Mouse (Mus musculus) heart, postnatal 10 days (tissue): ENCODE results near the gene Cdiptos. TPM values are rescaled to one million over a fixed set of nuclear protein-coding genes. Genes with fewer than 3 reads are reported as not detected.

Source experiments
- DNase-seq, 2 experiments: peaks; one replicate each; pipeline ENCODE4 v3.0.0; 2021
- intact Hi-C: fragments of 180-260 bp; cut with DNase I; formaldehyde crosslinking; loops from one replicate; pipeline ENCODE4 v1.15.1; 2025
- total RNA-seq, 2 experiments: library from RNA; stranded (reverse); gene quantifications; 2 replicates each; pipeline ENCODE4 v1.2.3; 2021

Gene Cdiptos
- total RNA-seq, 2 experiments from 2014 or later: 0.47 to 0.84 TPM

DNA sequence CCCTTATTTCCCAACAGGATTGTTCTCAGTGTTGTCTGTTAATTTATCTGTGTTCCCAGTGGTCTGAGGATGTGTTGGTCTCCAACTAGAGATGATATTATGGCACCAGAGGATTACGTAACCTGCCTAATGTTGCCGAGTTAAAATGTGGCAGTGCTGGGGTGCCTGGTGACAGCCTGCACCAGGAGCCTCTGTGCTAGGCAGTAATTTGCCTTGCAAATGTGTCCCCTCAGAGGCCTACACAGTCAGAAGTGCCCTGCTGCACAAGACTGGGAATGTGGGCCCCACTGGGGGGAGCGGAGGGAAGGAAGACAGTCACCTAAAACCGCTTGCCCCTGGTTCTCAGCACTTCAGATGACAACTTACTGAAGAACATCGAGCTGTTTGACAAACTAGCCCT is 34.1 kb downstream of the Cdiptos start:
- DNase-seq: no peak
- intact Hi-C loops: no loop called here

DNA sequence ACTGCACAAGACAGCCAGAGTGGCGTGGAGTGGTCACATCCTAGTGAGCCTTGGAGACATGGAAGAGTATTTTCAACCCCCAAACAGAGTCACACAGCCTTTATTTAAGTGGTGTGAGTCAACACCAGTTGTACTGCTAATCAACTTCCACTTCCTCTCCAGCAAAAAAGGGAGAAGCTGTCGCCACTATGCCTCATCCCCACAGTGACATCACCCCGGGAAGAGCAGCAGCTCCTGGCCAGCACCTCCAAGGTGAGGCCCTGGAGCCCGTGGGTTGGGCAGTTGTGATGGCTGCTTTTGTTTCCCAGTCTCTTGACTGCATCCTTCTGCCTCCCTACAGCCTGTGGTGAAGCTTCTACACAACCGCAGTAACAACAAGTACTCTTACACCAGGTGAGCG is 34.7 kb downstream of the Cdiptos start:
- intact Hi-C loops: no loop called here
- no peak for DNase-seq

DNA sequence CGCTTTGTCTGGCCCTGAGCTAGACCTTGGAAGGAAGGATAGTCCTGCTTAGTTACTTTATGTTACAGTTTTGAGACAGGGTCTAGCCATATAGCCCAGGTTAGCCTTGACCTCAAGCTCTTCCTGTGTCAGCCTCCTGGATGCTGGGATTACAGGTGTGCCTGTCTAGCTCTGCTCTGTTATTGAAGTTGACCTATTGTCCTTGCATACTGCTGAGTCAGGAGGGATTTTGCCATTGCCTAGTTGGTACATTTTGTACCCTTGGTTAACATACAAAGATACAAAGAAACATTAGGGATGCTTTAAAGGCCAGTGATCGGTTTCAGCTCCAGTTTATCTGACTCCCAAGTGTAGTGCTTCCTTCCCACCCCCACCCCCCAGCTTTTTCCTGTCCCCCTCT is 43.2 kb downstream of the Cdiptos start:
- no peak for DNase-seq
- intact Hi-C loops: no loop called here

DNA sequence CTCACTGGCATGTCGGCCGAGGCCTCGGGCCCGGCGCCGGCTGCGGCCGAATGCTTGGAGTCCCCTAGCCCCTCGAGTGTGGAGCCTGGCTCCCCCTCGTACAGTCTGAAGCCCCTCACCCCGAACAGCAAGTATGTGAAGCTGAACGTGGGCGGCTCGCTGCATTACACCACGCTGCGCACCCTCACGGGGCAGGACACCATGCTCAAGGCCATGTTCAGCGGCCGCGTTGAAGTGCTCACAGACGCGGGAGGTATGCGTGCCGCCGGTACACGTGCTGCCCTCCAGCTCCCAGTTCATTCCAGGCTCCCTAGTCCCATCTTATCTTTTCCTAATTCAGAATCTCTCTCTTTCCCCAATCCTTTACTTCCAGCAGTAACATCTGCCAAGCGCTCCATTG is 46.9 kb downstream of the Cdiptos start:
- intact Hi-C loops: loop anchor here (5.0 kb wide), 1 partner anchor 42 kb away; no protein-coding TSS in a partner anchor
- no peak for DNase-seq

DNA sequence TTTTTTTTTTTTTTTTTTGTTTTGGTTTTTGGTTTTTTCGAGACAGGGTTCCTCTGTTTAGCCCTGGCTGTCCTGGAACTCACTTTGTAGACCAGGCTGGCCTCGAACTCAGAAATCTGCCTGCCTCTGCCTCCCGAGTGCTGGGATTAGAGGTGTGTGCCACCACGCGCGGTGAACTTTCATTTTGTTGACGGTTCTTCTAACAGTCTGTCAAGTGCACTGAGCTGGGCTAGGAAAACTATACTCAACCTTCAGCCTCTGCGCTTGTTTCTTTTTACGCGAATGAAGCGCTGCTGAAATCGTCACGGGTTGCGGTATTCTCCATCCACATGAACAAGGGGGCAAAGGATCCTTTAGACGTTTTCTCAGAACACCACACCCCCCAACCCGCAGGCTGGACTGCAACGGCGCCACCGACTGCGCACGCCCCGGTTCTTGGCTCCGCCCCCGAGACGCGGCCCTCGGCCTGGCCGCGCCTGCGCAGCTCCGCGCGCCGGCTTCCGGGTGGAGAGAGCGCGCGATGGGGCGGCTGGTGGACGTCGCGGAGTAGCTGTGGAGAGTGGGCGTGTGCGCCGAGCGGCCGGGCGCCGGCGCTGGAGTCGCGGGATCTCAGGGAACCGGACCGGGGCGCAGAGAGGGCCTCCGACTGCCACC is 47.4 kb downstream of the Cdiptos start, which contains the start of gene Kctd13:
Gene Kctd13, plus strand, starts transcription at position 496 of the 654 bp plus-strand sequence.
- peak; percentile 95 to 96 for DNase-seq
- intact Hi-C loops: loop anchor here (5.0 kb wide), 1 partner anchor 41 kb away; no protein-coding TSS in a partner anchor

DNA sequence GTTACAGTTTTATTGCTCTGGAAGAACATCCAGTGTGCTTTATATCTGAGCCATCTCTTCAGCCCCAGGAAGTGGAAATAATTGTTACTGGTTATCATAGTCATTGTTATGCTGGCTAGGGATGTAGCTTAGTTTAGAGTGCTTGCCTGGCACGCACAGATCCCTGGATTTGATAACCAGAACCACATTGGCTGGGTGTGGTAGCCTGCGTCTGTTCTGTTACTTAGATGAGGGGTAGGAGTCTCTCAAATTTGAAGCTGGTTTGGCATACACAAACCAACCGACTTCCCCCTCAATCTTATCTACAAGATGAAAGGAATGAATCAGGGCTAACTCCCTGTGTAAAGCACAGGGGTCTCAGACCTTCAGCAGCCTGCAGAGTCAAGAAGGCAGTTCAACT is 49.6 kb downstream of the Cdiptos start:
- intact Hi-C loops: loop anchor here (5.0 kb wide), 1 partner anchor 39 kb away; no protein-coding TSS in a partner anchor
- DNase-seq: no peak

DNA sequence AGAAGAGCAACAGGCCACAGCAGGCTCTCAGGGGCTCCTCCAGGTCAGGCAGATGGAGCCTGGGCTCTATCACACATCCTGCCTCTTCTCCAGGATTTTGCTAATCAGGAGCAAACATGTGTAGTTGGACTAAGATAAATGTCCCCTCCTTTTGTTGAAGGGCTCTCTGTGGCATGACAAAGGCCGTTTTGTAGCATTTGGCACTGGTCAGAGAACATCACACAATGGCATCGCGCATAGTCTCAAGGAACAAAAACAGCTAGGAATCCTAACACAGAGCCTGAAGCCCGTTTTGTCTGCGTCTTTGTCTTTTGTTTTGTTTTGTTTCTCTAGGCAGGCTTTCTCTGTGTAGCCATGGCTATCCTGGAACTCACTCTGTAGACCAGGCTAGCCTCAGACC is 51.9 kb downstream of the Cdiptos start:
- intact Hi-C loops: no loop called here
- DNase-seq: peak in 1 of 2 experiments; percentile 4

DNA sequence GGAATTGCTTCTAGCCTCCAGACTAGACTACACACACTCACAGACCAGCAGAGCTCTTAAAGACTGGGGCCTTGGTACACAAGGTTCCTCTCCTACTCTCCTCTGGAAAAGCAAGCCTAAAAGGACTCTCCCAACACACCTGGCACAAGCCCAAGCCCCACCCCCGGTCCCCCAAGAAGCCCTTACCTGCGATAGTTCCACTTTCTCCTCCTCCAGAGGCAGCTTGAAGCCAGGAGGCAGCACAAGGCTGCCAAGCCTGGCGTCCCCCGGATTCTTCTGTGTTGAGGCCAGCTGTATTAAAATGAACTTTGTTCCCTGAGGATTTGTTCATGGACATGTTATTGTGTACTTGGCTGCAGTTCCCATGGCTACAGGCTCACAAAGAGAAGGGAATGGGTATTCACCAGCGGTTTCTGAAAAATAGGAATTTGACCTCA is 53.3 kb downstream of the Cdiptos start, which contains the start of gene Tmem219:
Gene Tmem219, minus strand, starts transcription at position 294 of the 437 bp plus-strand sequence.
- intact Hi-C loops: no loop called here
- DNase-seq: peak; percentile 69 to 72

Other genes starting within 250 kb of the Cdiptos start
- gene Mapk3, start 216.5 kb downstream of the Cdiptos start, total RNA-seq: 100 to 1,000 TPM in 1 of 2 experiments, 10 to 100 TPM in 1; 97.7 to 103 TPM
- 1 to 10 TPM; 3.6 to 4.6 TPM for gene Gdpd3, start 209.8 kb downstream of the Cdiptos start, total RNA-seq
- gene Ypel3, start 199.1 kb downstream of the Cdiptos start, total RNA-seq: 10 to 100 TPM; 61.9 to 71.7 TPM
- gene Tbx6, start 194.6 kb downstream of the Cdiptos start, total RNA-seq: under 1 TPM; 0.29 to 0.35 TPM
- 10 to 100 TPM; 53.2 to 58.2 TPM for gene Ppp4c, start 183.6 kb downstream of the Cdiptos start, total RNA-seq
- 10 to 100 TPM; 10.1 to 11.0 TPM for gene Fam57b, start 178.4 kb downstream of the Cdiptos start, total RNA-seq
- gene 4930451I11Rik, start 144.5 kb downstream of the Cdiptos start, total RNA-seq: not detected
- not detected for gene Doc2a, start 128.7 kb downstream of the Cdiptos start, total RNA-seq
- 10 to 100 TPM; 10.3 to 13.8 TPM for gene Hirip3, start 114.1 kb downstream of the Cdiptos start, total RNA-seq
- 10 to 100 TPM; 23.8 to 30.0 TPM for gene Ino80e, start 113.7 kb downstream of the Cdiptos start, total RNA-seq
- gene Taok2, start 91.4 kb downstream of the Cdiptos start, total RNA-seq: 10 to 100 TPM; 65.6 to 65.7 TPM
- 10 to 100 TPM; 16.3 to 17.6 TPM for gene Tmem219, start 53.2 kb downstream of the Cdiptos start, total RNA-seq
- 1 to 10 TPM; 7.7 to 9.7 TPM for gene Kctd13, start 47.2 kb downstream of the Cdiptos start, total RNA-seq
- not detected for gene Asphd1, start 26.5 kb downstream of the Cdiptos start, total RNA-seq
- 10 to 100 TPM; 23.3 to 30.4 TPM for gene Sez6l2, start 25.5 kb downstream of the Cdiptos start, total RNA-seq
- 10 to 100 TPM; 73.8 to 82.0 TPM for gene Cdipt, start 184 bp downstream of the Cdiptos start, total RNA-seq
- gene Mvp, start 38.5 kb upstream of the Cdiptos start, total RNA-seq: 10 to 100 TPM; 45.3 to 50.1 TPM
- not detected for gene Pagr1b, start 40.4 kb upstream of the Cdiptos start, total RNA-seq
- 10 to 100 TPM in 1 of 2 experiments, 1 to 10 TPM in 1; 6.4 to 19.6 TPM for gene Pagr1a, start 41.3 kb upstream of the Cdiptos start, total RNA-seq
- gene Gm42742, start 45.0 kb upstream of the Cdiptos start, total RNA-seq: 10 to 100 TPM; 19.0 to 27.2 TPM
- 1 to 10 TPM; 1.0 to 2.3 TPM for gene Prrt2, start 45.1 kb upstream of the Cdiptos start, total RNA-seq
- 100 to 1,000 TPM; 106 to 113 TPM for gene Maz, start 50.9 kb upstream of the Cdiptos start, total RNA-seq
- 10 to 100 TPM; 15.3 to 17.6 TPM for gene Kif22, start 66.4 kb upstream of the Cdiptos start, total RNA-seq
- gene Zg16, start 111.2 kb upstream of the Cdiptos start, total RNA-seq: not detected
- gene AI467606, start 115.3 kb upstream of the Cdiptos start, total RNA-seq: 1 to 10 TPM in 1 of 2 experiments, under 1 TPM in 1; 0.94 to 1.5 TPM
- gene Qprt, start 146.1 kb upstream of the Cdiptos start, total RNA-seq: under 1 TPM in 1 of 2 experiments, not detected in 1; 0.29 TPM
- gene Spn, start 161.7 kb upstream of the Cdiptos start, total RNA-seq: under 1 TPM; 0.72 to 0.84 TPM
- 10 to 100 TPM; 46.8 to 49.2 TPM for gene Cd2bp2, start 220.0 kb upstream of the Cdiptos start, total RNA-seq
- gene Tbc1d10b, start 232.4 kb upstream of the Cdiptos start, total RNA-seq: 10 to 100 TPM; 35.3 to 37.2 TPM
- 1 to 10 TPM; 1.7 to 2.5 TPM for gene Mylpf, start 232.8 kb upstream of the Cdiptos start, total RNA-seq